Mouse (Mus musculus): ENCODE data around the gene Llgl1.

- TF ChIP-seq CTCF (IDR thresholded peaks at IDR 0.05; ENCODE audit: low read depth) (no peak), EP300 (IDR thresholded peaks at IDR 0.05; ENCODE audit: low read depth) (no peak)
Observed at GRCm38 (mm10) chr11:60727392-60728140, 28.0 kb downstream of the Llgl1 start.
